ENCODE assay signal across 8 mouse cellular contexts in the genomic region with DNA sequence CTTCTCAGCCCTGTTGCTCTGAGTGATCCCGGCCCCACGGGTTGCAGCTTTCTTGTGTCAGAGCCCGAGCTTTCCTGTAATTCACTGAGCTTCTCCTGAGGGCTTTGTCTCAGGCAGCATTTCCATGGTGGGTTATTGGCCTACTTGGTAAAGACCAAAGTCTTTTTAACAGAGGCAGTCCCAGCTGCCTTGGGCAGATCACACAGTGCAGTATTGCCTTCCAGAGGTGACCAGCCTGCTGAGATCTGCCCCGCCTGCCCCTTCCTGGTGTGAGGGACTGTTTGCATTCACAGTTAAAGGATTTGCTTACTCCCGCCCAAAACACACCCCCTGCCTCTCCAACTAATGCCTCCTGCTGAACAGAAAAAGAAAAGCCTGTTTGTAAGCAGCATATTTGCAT. TPM values are rescaled to one million over a fixed set of nuclear protein-coding genes. Genes with fewer than 3 reads are reported as not detected.
DNase-seq lines count a peak whose midpoint lies in the region; ATAC-seq and TF ChIP-seq lines count a peak whose summit lies in the region.

No protein-coding gene starts in this region.

- H3K9ac ChIP-seq in liver, embryonic 12.5 days, result no peak overlapping the region
- H3K9ac ChIP-seq in forebrain, postnatal 0 days, result no peak overlapping the region
- H3K9ac ChIP-seq in neural tube, embryonic 13.5 days, result peak overlapping the region; percentile 14; the same call in 1 of the 2 replicates

- no peak overlapping the region for H3K4me3 ChIP-seq in liver, embryonic 12.5 days
- no peak overlapping the region for H3K4me3 ChIP-seq in forebrain, postnatal 0 days (ENCODE audit: low read depth, low read length)
- no peak overlapping the region for H3K4me3 ChIP-seq in limb, embryonic 10.5 days
- no peak overlapping the region for H3K4me3 ChIP-seq in neural tube, embryonic 13.5 days

- H3K27me3 ChIP-seq in liver, embryonic 12.5 days (replicated peaks), result no peaks in the 10 kb centered on the region
- H3K27me3 ChIP-seq in forebrain, postnatal 0 days (ENCODE audit: insufficient read depth, low read length), result no peaks in the 10 kb centered on the region
- no peaks in the 10 kb centered on the region for H3K27me3 ChIP-seq in limb, embryonic 10.5 days (ENCODE audit: low read depth, poor library complexity, severe bottlenecking)
- H3K27me3 ChIP-seq in neural tube, embryonic 13.5 days, result no peaks in the 10 kb centered on the region

- TF ChIP-seq CTCF in forebrain, postnatal 0 days (IDR thresholded peaks at IDR 0.05; ENCODE audit: low read depth), result no peak

- 34% methylated on average over 5 of the region's 5 CpGs for WGBS in liver, embryonic 12.5 days (ENCODE audit: insufficient replicate concordance)
- 11% methylated on average over 5 of the region's 5 CpGs for WGBS in forebrain, postnatal 0 days
- WGBS in limb, embryonic 10.5 days, result 13% methylated on average over 5 of the region's 5 CpGs
- 4% methylated on average over 5 of the region's 5 CpGs for WGBS in neural tube, embryonic 13.5 days

- H3K36me3 ChIP-seq in liver, embryonic 12.5 days, result no peaks in the 10 kb centered on the region
- H3K36me3 ChIP-seq in forebrain, postnatal 0 days (ENCODE audit: insufficient read depth), result no peaks in the 10 kb centered on the region
- no peaks in the 10 kb centered on the region for H3K36me3 ChIP-seq in limb, embryonic 10.5 days
- no peaks in the 10 kb centered on the region; the same call in 1 of the 2 replicates for H3K36me3 ChIP-seq in neural tube, embryonic 13.5 days

- H3K9me3 ChIP-seq in liver, embryonic 12.5 days (replicated peaks), result no peaks in the 10 kb centered on the region
- H3K9me3 ChIP-seq in forebrain, postnatal 0 days (ENCODE audit: low read length), result no peaks in the 10 kb centered on the region
- H3K9me3 ChIP-seq in limb, embryonic 10.5 days (replicated peaks), result no peaks in the 10 kb centered on the region
- no peaks in the 10 kb centered on the region for H3K9me3 ChIP-seq in neural tube, embryonic 13.5 days

- H3K4me1 ChIP-seq in liver, embryonic 12.5 days, result peaks cover 56% of the 10 kb centered on the region
- peaks cover 13% of the 10 kb centered on the region; the same call in 1 of the 2 replicates for H3K4me1 ChIP-seq in forebrain, postnatal 0 days (ENCODE audit: insufficient read depth)
- peaks cover 56% of the 10 kb centered on the region for H3K4me1 ChIP-seq in limb, embryonic 10.5 days
- H3K4me1 ChIP-seq in neural tube, embryonic 13.5 days (replicated peaks), result peaks cover 67% of the 10 kb centered on the region

- no peak overlapping the region for H3K4me2 ChIP-seq in liver, embryonic 12.5 days
- peak overlapping the region; percentile 29; the same call in 1 of the 2 replicates for H3K4me2 ChIP-seq in forebrain, postnatal 0 days (ENCODE audit: low read depth)
- no peak overlapping the region; the same call in 1 of the 2 replicates for H3K4me2 ChIP-seq in neural tube, embryonic 13.5 days

- ATAC-seq in liver, embryonic 12.5 days, result no peak
- peak; percentile 49 for ATAC-seq in forebrain, postnatal 0 days
- ATAC-seq in neural tube, embryonic 13.5 days (ENCODE audit: low read depth), result no peak

- H3K27ac ChIP-seq in liver, embryonic 12.5 days, result peak overlapping the region; percentile 49; the same call in 1 of the 2 replicates
- H3K27ac ChIP-seq in forebrain, postnatal 0 days (ENCODE audit: low read depth, low read length), result peak overlapping the region; percentile 69
- peak overlapping the region; percentile 76 for H3K27ac ChIP-seq in limb, embryonic 10.5 days
- peak overlapping the region; percentile 77 for H3K27ac ChIP-seq in neural tube, embryonic 13.5 days (replicated peaks)

- DNase-seq in liver (no peak), adipocyte (ENCODE audit: low spot score) (no peak)
- DNase-seq in forebrain, postnatal 0 days, result no peak
- no peak for DNase-seq in limb, embryonic 10.5 days (ENCODE audit: low spot score)
- no peak for DNase-seq in ovary, postnatal 36 days (ENCODE audit: low spot score)
- no peak for DNase-seq in urinary bladder, postnatal 25 days (ENCODE audit: low spot score)

RNA-seq across cellular contexts. Expression of a gene that starts 51.2 kb away (rescaled TPM):
- polyA plus RNA-seq in liver, embryonic 12.5 days (2016; fragmentation: Nextera tagmentation; extraction: Ambion mirVana), result 10.3 and 11.0 TPM in 2 replicates
- 115 and 116 TPM in 2 replicates for total RNA-seq in forebrain, postnatal 0 days (2014; rRNA removed)
- polyA plus RNA-seq in forebrain, postnatal 0 days (2015; fragmentation: Nextera tagmentation; extraction: Ambion mirVana), result 46.2 and 61.8 TPM in 2 replicates
- polyA plus RNA-seq in limb, embryonic 10.5 days (2016; fragmentation: Nextera tagmentation; extraction: Ambion mirVana), result 9.6 and 12.2 TPM in 2 replicates
- polyA plus RNA-seq in neural tube, embryonic 13.5 days (2015; fragmentation: Nextera tagmentation; extraction: Ambion mirVana), result 43.4 and 44.3 TPM in 2 replicates
